Mouse (Mus musculus) right cerebral cortex, postnatal 4 days (tissue): ENCODE results near the gene Gm11027.
A peak's percentile ranks its signal among the peaks of the same experiment; 100 is the strongest.

Experiments used
- DNase-seq: peaks from one replicate; pipeline ENCODE4 v3.0.0-alpha.2; 2022

The Gm11027 gene

GRCm38 (mm10) chr12:116280149-116280652, 5.0 kb downstream of the Gm11027 start:
- DNase-seq = no peak

GRCm38 (mm10) chr12:116280653-116281364, 5.6 kb downstream of the Gm11027 start, which contains the start of gene Esyt2:
Gene Esyt2 (plus strand): TSS chr12:116281196.
- DNase-seq = peak; percentile 100

GRCm38 (mm10) chr12:116281427-116282281, 6.5 kb downstream of the Gm11027 start:
- peak; percentile 48 for DNase-seq

- no peak for DNase-seq
These were observed 7.7 kb downstream of the Gm11027 start for GRCm38 (mm10) chr12:116282856-116283255.

- DNase-seq = no peak
These were observed 8.3 kb downstream of the Gm11027 start for GRCm38 (mm10) chr12:116283511-116283910.

- no peak for DNase-seq
These were observed 18.0 kb downstream of the Gm11027 start for GRCm38 (mm10) chr12:116293185-116293584.

GRCm38 (mm10) chr12:116293599-116294292, 18.6 kb downstream of the Gm11027 start:
- no peak for DNase-seq

GRCm38 (mm10) chr12:116299906-116300305, 24.7 kb downstream of the Gm11027 start:
- DNase-seq = no peak

GRCm38 (mm10) chr12:116302181-116302580, 27.0 kb downstream of the Gm11027 start:
- DNase-seq = no peak

- no peak for DNase-seq
These were observed 30.9 kb downstream of the Gm11027 start for GRCm38 (mm10) chr12:116306042-116306441.

GRCm38 (mm10) chr12:116307870-116308269, 32.7 kb downstream of the Gm11027 start:
- no peak for DNase-seq

GRCm38 (mm10) chr12:116308612-116309011, 33.4 kb downstream of the Gm11027 start:
- no peak for DNase-seq

- DNase-seq = no peak
These were observed 38.6 kb downstream of the Gm11027 start for GRCm38 (mm10) chr12:116313816-116314215.

- DNase-seq = no peak
These were observed 40.3 kb downstream of the Gm11027 start for GRCm38 (mm10) chr12:116315498-116315897.

- no peak for DNase-seq
These were observed 42.6 kb downstream of the Gm11027 start for GRCm38 (mm10) chr12:116317818-116318217.
